Mouse (Mus musculus): ENCODE measurements around the gene Cdc42bpg.

DNA sequence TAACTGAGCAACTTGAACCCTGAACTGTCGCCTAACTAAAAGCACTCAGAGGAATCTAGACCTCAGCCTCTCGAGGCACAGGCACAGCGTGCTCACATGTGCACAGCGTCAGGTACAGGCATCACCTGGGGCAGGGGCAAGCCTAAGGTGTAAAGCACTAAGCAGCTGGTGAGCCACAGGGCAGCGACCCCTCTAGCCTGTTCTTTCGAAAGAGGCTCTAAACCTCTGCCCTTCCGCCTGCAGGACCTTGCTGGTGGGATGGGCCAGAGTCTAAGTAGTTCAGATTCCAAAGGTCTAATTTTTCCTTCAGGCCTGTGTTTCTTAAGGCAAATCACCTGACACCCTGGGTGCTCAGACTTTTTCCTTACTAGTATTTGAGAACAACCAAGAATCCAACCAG is 34.2 kb upstream of the Cdc42bpg start:
- TF ChIP-seq TAL1 (IDR thresholded peaks at IDR 0.05; ENCODE audit: low read length) (no peak), GATA1 (IDR thresholded peaks at IDR 0.05; ENCODE audit: low read length) (no peak)

Measured in erythroblast, embryonic 14.5 days (primary cell).